Mouse (Mus musculus) adrenal gland, postnatal 14 days (tissue): ENCODE measurements around the gene Gm20388. TPM values are rescaled to one million over a fixed set of nuclear protein-coding genes. Genes with fewer than 3 reads are reported as not detected.

Experiments used
- DNase-seq: peaks from one replicate; pipeline ENCODE4 v3.0.0; 2021; ENCODE audit warnings: mixed read lengths
- total RNA-seq: library from RNA; stranded (reverse); gene quantifications from 2 replicates; pipeline ENCODE4 v1.2.3, GENCODE M21; 2021

Gene Gm20388
- total RNA-seq, 1 experiment from 2014 or later: 17.6 TPM

DNA sequence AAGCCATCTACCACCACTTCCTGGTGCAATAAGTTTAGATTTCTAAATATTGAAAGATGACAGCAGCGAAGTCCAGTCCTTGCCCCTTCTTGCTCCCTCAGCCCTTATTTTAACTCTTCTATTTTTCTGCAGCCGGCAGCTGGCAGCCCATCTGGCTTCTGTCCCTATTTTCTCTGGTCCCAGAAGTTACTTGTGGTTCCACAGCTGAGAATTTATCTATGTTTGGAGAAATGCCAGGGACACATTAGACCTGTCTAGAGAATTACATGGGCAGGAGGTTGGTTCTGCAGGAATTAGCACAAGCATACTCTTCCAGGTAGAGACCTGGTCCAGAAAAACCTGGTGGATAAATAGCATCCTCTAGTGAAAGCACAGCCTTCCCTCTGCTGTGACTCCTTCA is 3967.2 kb downstream of the Gm20388 start:
- no peak for DNase-seq

DNA sequence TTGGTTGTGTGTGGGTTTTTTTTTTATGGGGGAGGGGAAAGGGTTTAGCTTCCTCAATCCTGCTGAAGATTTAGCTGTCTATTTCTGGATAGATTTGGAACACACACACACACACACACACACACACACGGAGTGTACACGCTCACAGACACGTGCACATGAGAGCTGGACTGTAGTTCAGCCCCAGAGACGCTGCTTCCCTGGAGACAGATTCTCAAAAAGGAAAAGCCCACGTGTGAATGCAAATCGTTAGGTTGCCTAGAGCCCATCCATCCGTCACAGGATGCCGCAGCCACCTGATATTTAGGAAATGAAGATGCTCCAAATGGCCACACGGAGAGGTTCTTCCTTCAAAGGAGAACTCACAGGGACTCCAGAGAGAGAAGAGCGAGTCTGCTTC is 3969.6 kb downstream of the Gm20388 start:
- DNase-seq: no peak

DNA sequence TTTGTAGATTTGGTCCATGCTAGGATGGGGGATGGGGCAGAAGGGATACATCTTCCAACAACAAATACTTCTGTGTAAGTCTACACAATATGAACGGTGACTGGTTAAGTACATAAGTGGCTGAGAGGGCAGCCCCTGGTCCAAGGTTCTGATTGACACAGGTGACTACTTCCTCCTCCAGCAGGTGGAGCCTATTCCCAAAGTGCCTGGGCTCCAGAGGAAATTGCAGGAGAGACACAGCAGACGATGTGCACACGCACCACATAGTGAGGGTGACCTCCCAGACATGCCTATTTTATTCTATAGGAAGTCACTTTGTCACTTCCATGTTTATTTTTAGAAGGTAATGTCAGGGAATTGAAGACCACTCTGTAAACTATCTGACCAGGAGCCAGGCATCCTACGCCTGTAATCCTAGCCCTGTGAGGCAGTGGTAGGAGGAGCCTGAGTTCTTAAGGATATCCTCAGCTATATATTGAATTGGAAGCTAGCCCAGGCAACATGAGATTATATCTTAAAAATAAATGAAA is 3970.2 kb downstream of the Gm20388 start:
- DNase-seq: no peak

DNA sequence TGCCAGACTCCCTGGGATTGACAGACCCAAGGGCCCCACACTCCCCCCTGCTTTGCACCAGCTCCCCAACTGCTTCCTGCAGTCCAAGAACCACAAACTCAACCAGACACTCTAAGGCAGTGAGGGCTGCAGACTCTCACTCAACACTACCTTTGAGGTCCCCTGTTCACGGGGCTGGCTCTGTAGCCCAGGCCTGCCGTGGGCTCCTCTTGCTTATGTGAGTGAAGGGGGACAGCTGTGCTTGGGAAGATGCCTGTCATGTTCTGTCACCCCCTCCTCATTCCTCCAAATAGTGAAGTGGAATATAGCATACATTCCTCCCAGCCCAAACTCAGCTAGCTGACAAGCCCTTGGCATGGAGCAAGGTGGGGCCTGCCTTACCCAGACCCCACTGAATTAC is 3971.8 kb downstream of the Gm20388 start:
- no peak for DNase-seq

DNA sequence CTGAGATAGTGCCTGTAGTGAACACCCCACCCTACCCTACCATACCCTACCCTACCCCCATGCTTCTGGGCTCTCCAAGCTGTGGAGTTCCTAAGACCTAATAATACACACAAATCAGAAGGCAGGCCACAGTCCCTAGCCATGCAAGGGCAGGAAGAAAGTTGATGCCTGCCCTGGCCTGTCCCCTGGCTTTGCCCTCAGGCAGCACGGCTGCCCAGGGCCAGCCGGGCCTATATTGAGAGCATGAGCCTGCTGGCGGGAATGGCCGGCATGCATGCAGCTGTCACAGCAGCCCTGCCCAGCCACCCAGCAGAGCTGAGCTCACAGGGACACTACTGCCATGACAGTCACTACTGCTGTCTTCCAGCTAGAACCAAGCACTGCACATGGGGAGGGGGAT is 3972.5 kb downstream of the Gm20388 start:
- no peak for DNase-seq

DNA sequence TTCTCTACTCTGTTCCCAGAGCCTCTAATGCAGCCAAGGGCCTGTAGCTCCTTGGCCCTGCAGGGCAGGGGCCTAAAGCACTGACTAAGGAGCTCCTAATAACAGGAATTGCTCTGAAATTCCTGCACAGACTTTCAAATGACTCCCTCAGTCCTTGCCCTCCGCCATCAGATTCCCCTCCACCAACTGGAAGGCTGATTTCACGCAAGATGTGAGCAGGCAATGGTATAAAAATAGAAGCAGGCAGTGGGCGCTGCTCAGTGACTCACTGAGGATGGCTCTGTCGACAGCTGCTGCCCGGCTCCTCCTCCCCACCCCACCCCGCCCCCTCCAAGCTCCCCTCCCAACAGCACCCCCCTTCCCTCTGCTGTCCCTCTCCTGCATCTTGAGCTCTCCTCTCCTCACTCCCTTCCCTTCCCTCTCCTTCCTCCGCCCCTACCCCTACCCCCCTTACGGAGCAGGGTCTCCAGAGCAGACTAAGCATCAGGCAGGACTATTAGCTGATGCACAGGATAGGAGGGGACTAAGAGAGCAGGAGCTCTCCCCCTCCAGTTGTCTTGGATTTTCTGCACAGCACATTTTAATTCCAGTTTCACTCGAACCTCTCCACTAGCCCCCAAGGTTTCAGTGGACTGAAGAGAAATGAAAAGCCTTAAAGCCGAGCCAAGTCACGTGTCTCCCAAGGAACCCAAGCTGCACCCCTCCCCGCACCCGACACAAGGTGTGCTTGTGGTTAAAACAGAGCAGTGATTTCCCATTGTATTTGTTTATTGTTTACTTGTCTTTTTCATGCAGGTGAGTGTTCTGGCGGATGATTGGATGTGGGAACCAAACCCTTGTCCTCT is 3974.3 kb downstream of the Gm20388 start:
- DNase-seq: peak; percentile 60

DNA sequence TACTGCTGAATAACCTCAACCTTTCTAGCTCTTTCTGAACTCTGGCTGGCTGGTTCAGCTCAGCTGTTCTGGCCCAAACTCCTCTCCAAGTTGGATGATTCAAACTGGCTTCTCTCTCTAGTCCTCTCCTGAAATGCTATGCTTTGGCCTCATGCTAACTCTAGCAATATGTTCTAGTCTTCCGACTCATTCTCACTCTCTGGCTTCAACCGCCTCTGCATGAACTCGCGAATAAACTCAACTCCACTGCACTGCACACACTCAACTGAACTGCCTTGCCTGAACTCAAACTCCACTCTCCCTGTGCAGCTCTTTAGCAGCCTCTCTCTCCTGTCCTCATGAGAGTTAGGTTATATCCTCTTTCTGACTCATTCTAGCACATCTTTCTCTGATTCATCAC is 3976.5 kb downstream of the Gm20388 start:
- no peak for DNase-seq

DNA sequence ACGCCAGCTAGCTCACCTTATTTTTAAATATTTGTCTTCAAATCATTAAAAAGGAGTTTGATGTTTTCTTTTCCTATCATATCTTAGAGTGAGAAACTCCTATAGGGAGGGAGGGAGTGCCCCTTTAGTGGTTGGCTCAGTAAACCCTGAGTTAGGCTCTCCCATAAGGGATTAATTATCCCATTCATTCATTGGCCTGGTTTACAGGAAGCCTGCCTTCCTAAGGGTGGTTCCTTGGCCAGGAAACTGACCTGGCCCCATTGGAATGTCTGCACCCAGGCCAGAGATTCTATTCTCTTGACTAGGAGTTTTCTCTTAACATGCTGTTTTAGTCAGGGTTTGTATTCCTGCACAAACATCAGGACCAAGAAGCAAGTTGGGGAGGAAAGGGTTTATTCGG is 3977.3 kb downstream of the Gm20388 start:
- DNase-seq: no peak

DNA sequence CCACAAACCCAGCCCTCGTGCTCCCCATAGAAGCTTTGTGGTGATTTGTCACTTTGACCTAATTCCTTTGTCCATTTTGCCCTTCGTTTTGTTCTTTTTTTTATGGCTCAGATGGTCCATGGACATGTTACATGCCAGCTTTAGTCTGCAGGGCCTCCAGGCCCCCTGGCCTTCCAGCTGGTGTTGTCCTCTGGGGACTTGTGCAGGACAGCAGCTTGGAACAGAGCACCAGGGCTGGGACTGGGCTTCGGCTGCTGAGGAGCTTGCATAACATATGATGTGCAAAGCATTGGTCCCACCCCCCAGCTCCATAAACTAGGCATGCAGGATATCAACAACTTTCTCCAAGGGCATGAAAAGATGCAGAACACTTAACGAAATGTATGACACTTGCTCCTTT is 3979.2 kb downstream of the Gm20388 start:
- no peak for DNase-seq

DNA sequence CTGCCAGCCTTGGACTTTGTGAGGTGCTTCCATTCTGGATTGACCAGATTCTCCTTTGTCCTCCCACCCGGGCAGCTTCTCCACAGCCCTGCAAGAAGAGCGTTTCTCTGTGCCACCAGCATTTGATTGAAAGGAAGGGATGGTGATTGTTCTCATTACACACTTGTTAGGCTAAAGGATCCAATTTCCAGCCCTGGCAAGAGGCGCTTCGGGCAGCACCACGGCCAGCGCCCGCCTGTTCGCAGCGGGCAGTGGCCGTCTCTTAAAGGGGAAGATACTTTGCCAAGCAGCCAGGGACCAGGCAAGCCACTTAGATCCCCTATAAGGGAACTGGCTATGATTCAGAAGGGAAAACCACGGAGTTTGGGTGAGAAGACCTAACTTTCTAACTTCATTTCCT is 3980.6 kb downstream of the Gm20388 start:
- DNase-seq: peak; percentile 84

DNA sequence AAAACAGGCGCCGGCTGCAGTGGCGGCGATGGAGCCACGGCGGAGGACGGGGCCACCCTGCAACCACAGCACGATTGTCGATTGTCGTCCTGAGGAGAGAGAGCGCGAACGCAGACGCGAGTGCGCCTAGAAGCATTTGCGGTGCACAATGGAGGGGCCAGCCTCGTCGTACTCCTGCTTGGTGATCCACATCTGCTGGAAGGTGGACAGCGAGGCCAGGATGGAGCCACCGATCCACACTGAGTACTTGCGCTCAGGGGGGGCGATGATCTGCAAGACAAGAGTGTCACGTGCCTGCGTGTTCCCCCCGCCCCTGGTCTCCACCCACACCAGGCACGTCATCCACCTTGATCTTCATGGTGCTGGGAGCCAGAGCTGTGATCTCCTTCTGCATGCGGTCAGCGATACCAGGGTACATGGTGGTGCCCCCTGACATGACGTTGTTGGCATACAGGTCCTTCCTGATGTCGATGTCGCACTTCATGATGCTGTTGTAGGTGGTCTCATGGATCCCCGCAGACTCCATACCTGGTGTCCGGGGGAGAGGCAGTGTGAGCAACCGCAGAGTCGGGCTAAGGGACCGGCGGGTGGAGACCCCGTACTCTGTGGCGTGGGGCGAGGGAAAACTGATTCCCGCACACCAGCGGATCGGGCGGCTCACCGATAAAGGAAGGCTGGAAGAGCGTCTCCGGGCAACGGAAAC is 3981.4 kb downstream of the Gm20388 start:
- DNase-seq: peak; percentile 40

DNA sequence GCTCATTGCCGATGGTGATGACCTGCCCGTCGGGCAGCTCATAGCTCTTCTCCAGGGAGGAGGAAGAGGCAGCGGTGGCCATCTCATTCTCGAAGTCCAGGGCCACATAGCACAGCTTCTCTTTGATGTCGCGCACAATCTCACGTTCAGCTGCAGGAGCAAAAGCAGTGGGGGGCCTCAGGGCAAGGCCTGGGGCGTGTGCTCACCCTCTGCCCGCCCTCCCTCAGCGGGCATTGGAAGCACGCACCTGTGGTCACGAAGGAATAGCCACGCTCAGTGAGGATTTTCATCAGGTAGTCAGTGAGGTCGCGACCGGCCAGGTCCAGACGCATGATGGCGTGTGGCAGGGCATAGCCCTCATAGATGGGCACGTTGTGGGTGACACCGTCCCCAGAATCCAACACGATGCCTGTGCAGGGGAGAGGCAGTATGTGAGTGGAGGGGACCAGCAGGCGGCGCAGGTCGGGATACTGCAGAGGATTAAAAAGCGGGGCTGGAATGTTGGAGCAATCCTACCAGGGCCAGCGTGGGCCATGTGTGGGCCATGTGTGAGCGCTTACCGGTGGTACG is 3982.0 kb downstream of the Gm20388 start:
- no peak for DNase-seq

DNA sequence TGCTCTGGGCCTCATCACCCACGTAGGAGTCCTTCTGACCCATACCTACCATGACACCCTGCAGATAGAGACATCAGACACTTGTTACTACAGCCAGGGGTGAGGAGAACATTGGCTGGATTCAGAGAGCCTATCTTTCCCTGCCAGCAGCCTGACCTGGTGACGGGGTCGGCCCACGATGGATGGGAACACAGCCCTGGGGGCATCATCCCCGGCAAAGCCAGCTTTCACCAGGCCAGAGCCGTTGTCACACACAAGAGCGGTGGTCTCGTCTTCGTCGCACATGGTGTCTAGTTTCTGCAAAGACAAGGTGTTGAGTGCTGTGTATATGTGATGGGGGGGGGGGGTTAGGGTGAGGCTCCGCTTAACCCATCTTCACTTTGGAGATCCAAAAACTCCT is 3982.8 kb downstream of the Gm20388 start:
- DNase-seq: no peak

DNA sequence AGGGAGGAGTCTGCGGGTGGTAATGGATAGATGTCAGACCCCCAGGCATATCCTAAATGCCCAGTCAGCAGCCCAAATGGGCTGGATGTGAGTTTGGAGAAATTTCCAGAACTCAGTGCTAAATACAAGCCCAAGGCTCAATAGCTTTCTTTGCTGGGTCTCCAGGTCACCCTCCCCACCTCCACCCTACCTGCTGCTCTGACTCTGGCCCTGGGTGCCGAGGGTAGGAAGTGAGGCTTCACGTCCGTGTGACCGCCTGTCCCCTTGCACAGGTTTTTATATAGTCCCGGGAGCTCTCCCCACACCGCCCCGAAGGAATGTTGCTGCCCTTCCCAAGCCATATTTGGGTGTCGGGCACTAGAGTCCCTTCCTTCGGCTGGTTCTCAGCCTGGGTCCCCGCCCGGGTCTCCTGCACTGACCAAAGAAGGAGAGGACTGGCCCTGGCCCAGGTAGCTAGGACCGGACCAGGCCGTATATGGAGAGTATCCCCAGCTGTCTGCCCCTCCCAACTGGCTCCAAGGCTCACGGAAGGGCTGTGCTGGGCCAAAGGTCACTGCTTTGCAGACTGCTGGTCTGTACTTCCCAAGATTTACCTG is 3984.0 kb downstream of the Gm20388 start, which contains the start of gene Acta1:
Acta1 (minus strand) TSS at position 250 of the 596 bp plus-strand sequence.
- DNase-seq: no peak

DNA sequence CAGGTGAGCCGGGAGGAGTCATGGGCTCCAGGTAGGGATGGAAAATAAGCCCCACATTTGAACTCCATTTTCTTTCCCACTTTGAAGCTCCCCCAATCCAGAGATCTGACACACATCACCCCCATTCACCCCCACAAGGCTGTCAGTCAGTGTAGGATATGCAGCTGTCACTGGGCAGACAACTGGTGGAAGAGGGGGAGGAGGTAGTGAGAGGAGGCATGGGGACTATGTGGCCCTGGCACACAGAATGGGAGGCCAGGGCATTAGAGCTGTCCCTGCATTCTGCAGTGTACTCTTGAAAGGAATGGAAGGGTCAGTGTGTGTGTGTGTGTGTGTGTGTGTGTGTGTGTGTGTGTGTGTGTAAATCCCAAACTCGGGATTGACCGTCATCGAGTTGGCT is 3984.6 kb downstream of the Gm20388 start:
- no peak for DNase-seq

DNA sequence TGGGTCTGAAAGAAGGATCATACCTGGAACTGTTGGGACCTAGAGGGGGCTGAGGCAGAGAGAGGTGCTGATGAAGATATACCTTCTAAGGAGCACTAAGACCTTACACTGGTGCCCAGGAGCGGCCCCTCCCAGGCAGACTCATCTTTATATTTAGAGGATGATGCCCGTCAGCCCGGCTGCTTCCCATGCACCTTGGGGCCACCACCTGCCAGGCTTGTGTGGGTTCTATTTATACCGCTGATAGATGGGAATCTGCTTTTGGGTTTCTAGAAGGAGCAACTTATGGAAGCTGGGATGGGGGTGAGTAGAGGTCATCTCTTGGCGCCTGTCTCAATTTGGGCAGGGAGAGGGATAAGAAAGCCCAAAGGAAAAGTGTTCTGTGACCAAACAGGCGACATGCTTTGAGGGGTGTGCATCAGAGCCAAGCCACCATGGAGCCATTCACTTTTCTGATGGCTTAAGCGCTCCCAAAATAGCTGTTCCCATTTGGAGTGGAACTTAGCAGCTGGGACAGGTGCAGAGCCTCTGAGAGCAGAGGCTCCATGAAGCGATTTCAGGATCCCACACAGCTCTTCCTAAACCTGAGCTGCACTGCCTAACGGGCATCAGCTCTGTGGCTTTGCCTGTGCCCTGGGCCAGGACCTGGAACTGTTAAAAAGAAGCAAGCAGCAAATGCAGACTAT is 3985.2 kb downstream of the Gm20388 start:
- no peak for DNase-seq

DNA sequence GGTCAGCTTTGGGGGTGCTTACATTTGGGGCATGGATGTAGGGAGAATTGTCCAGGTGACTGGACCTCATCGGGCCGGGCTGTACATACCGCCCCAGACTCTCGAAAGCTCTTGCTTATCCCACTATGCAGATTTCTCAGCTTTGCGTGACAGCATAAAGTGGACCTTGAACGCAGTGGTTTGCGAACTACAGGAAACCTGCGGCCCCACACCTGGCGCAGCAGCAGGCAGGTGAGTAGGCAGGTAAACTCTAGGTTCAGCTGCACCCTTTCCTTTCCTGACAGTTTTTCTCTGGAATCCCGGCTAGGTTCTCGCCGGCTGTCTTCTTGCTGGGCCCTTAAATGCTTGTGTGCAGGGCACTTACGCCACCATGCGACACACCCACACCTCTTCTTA is 3985.7 kb downstream of the Gm20388 start:
- no peak for DNase-seq

DNA sequence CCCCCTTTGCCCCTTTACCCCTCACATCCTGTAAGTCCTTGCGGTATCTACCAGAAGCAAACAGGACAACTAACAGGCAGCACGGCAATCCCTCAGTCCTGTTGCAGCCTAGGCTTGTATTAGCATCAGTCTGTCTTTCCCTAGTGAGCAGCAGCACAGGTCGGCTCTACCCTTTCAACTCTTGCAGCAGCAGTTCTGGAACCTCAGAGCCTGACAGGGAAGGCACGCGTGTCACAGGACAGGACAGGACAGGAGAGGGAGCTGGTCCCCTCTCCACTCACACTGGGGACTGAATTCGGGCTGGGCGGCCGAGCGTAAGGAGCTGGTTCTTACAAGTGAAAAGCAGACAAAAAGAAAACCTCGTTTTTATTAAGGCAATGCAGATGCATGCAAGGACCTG is 3986.1 kb downstream of the Gm20388 start:
- DNase-seq: no peak

DNA sequence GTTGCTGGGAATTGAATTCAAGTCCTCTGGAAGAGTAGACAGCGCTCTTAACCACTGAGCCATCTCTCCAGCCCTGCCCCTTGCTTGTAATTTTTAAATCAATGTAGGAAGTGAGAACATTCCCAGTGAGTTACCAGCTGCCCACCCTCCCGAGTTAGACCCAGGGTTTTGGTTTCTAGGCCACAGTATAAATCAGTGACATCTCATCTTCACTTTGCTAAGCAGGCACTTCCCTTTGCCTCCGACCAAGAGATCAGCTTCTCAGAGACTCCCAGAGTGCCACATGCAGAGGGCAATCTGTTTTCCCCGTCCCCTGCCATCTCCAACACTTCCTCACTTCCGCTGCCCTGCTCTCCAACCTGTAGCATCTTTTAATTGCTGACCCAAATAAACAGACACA is 3987.9 kb downstream of the Gm20388 start:
- no peak for DNase-seq

DNA sequence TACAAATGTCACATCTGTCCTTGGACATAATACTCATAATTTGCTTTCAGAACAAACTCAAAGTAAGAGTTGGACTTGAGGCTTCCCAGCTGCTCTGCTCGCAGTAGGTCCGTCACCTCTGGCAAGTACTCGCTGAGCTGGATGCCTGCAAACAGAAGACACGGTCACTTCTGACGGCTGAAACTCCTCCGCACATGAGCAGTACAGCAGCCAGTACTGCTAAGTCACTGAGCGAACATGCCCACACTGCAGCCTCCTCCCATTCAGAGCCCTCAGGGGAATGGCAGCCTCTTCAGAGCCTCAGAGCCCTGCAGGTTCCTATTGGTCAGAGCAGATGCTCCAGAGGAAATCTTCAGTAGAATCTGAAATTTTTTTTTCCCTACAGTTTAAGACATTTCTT is 3988.7 kb downstream of the Gm20388 start:
- no peak for DNase-seq

DNA sequence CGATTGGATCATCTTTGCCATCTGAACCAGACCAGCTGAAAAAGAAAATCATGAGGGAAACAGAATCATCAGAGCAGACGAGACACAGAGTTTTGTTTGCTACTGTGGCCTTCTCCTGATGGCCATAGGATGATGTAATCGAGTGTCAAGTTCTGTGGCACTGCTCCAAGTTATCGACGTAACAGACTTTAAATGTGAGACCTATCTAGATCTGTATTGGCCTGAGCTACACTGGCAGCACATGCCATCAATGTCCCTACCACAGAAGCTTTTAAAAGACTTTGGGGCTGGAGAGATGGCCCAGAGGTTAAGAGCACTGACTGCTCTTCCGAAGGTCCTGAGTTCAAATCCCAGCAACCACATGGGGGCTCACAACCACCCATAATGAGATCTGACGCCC is 3992.0 kb downstream of the Gm20388 start:
- peak; percentile 66 for DNase-seq

DNA sequence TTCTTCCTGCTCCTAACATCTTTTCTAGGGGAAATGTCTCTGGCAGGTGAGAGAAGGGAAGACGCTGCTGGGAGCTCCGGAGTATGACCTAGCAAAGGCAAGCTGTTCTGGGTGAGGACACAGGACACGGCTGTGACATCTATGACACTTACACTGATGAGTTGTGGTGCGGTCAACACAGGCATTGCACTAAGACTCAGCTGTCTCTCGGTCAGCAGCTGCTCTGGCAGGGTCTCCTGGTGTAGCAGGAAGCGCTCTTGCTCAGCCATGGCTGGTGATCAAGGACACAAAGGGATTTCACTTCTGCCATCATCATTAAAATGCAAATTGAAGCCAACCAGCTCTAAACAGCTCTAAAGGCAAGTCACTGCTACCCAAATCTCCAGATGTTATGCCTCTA is 3997.0 kb downstream of the Gm20388 start:
- DNase-seq: no peak
